Mouse (Mus musculus) stomach, postnatal 0 days (tissue): Measurements from ENCODE around the gene Tceanc.

Experiments
- CTCF ChIP-seq: IDR thresholded peaks from 2 replicates; pipeline ENCODE4 v1.5.1; 2016; ENCODE audit warnings: antibody characterized with exemption, low read depth, mild to moderate bottlenecking, moderate library complexity
- EP300 ChIP-seq: optimal IDR thresholded peaks from 2 replicates; pipeline ENCODE3; 2016; ENCODE audit warnings: antibody characterized with exemption

GRCm38 (mm10) chrX:166497771-166498170 is 20.6 kb downstream of the Tceanc start:
- TF ChIP-seq CTCF (no peak), EP300 (no peak)
